Mouse (Mus musculus): ENCODE measurements around the gene Foxn1. TPM values are rescaled to one million over a fixed set of nuclear protein-coding genes. Genes with fewer than 3 reads are reported as not detected.

Gene Foxn1
- polyA plus RNA-seq, 1 experiment = 0.06 TPM

DNA sequence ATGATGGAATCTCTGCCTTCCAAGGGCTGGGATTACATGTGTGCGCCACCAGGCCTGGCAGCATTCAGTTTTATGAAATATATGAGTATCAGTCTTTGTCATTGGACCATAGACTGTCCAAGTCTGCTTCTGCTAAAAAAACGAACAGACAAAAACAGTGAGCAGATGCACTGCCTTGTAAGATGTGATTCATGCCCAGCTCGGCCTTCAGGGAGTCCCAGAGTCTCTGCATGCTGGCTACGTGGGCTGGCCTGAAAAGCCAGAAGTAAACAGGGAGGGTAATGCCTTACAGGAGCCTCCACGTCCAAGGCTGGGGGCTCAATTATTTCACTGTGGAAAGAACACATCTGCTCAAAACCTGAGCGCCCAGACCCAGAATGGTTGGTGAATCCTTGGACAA is 26.5 kb upstream of the Foxn1 start:
- Histone ChIP-seq H3K27me3 (ENCODE audit: control insufficient read depth, insufficient read depth, low read length) (no peaks in the 10 kb centered on the region), H3K36me3 (ENCODE audit: control insufficient read depth, insufficient read depth, low read length) (peaks cover 38% of the 10 kb centered on the region), H3K4me1 (ENCODE audit: control insufficient read depth, insufficient read depth, insufficient read length, low read length) (peaks cover 41% of the 10 kb centered on the region), H3K4me3 (ENCODE audit: low read depth, low read length) (no peak overlapping the region), H3K27ac (ENCODE audit: insufficient read depth, low read depth, low read length) (no peak overlapping the region)
- TF ChIP-seq CTCF (IDR thresholded peaks at IDR 0.05; ENCODE audit: extremely low read depth, insufficient read length, insufficient replicate concordance, low read depth, low read length) = no peak
- TF ChIP-seq POLR2A (IDR thresholded peaks at IDR 0.05; ENCODE audit: low read depth, low read length) = no peak
- 77% methylated on average over 6 of the region's 6 CpGs for WGBS

DNA sequence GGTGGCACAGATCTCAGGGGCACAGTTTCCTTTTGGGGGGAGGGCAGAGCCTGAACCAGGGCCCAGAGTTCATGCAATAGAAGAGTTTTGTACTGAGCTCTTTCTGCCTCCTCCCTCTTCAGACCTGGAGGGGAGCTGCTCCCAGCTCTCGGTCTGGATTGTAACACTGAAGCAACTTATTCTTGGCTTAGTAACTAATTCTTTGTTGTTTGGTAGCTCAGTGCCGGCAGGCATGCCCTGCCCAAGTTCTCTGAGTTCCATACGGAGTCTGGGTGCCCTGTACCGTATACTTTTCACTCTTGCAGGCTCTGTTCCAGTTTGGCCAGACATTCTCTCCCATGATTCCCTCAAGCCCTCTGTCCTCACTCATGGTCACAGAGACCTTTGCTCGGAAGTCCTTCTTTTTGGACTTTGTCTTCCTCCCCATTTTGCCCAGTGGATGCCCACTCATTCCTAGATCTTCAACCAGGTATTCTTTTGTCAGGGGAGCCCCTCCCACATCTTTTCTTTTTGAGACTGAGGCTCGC is 26.0 kb upstream of the Foxn1 start:
- peaks cover 39% of the 10 kb centered on the region for H3K36me3 ChIP-seq (ENCODE audit: control insufficient read depth, insufficient read depth, low read length)
- H3K4me1 ChIP-seq (ENCODE audit: control insufficient read depth, insufficient read depth, insufficient read length, low read length) = peaks cover 42% of the 10 kb centered on the region
- no peak overlapping the region; the same call in 1 of the 2 replicates for H3K27ac ChIP-seq (ENCODE audit: insufficient read depth, low read depth, low read length)
- 69% methylated on average over 6 of the region's 6 CpGs for WGBS
- H3K27me3 ChIP-seq (ENCODE audit: control insufficient read depth, insufficient read depth, low read length) = no peaks in the 10 kb centered on the region
- TF ChIP-seq CTCF (IDR thresholded peaks at IDR 0.05; ENCODE audit: extremely low read depth, insufficient read length, insufficient replicate concordance, low read depth, low read length) (no peak), POLR2A (IDR thresholded peaks at IDR 0.05; ENCODE audit: low read depth, low read length) (no peak)
- H3K4me3 ChIP-seq (ENCODE audit: low read depth, low read length) = no peak overlapping the region

DNA sequence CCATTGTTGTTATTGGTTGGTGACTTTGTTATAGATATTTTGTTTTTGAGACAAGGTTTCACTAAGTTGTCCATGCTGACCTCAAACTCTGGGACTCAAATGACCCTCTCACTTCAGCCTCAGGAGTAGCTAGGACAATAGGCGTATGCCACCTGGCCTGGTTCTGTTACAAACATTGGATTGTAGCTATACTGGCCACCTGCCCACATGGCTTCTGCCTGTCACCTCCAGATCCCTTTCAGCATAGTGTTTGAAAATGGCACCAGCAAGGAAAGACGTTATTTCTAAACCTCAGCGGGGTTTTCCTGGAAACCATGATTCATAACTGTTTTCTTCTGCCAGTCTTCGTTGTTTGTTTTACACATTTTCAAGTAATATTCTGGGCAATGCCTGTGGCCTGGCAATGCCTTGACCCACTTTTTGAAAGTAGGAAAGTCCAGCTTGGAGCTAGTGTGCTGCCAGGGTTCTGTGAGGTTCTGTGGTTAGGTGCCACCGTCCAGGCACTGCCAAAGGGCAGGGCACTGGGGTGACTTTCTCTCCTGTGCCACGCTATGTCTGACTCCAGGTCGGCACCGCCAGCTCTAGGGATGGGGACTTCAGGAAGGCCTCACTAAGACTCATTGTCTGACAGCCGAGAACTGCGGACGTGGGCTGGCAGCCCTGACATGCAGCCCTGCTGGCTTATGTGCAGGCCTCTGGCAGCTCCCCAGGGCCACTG is 25.4 kb upstream of the Foxn1 start:
- 79% methylated on average over 11 of the region's 11 CpGs for WGBS
- Histone ChIP-seq H3K27ac (ENCODE audit: insufficient read depth, low read depth, low read length) (peak overlapping the region; percentile 4; the same call in 1 of the 2 replicates), H3K36me3 (ENCODE audit: control insufficient read depth, insufficient read depth, low read length) (peaks cover 36% of the 10 kb centered on the region), H3K27me3 (ENCODE audit: control insufficient read depth, insufficient read depth, low read length) (no peaks in the 10 kb centered on the region), H3K4me1 (ENCODE audit: control insufficient read depth, insufficient read depth, insufficient read length, low read length) (peaks cover 41% of the 10 kb centered on the region), H3K4me3 (ENCODE audit: low read depth, low read length) (no peak overlapping the region)
- TF ChIP-seq CTCF (IDR thresholded peaks at IDR 0.05; ENCODE audit: extremely low read depth, insufficient read length, insufficient replicate concordance, low read depth, low read length) (no peak), POLR2A (IDR thresholded peaks at IDR 0.05; ENCODE audit: low read depth, low read length) (no peak)

GRCm38 (mm10) chr11:78408256-78409240 is 22.2 kb upstream of the Foxn1 start:
- H3K4me3 ChIP-seq (ENCODE audit: low read depth, low read length) = no peak overlapping the region
- peak overlapping the region; percentile 75 for H3K27ac ChIP-seq (ENCODE audit: insufficient read depth, low read depth, low read length)
- 48% methylated on average over 9 of the region's 9 CpGs for WGBS
- no peaks in the 10 kb centered on the region for H3K27me3 ChIP-seq (ENCODE audit: control insufficient read depth, insufficient read depth, low read length)
- peaks cover 48% of the 10 kb centered on the region for H3K36me3 ChIP-seq (ENCODE audit: control insufficient read depth, insufficient read depth, low read length)
- H3K4me1 ChIP-seq (ENCODE audit: control insufficient read depth, insufficient read depth, insufficient read length, low read length) = peaks cover 41% of the 10 kb centered on the region
- TF ChIP-seq POLR2A (IDR thresholded peaks at IDR 0.05; ENCODE audit: low read depth, low read length) (no peak), CTCF (IDR thresholded peaks at IDR 0.05; ENCODE audit: extremely low read depth, insufficient read length, insufficient replicate concordance, low read depth, low read length) (no peak)

GRCm38 (mm10) chr11:78402062-78402461 is 15.7 kb upstream of the Foxn1 start:
- TF ChIP-seq CTCF (IDR thresholded peaks at IDR 0.05; ENCODE audit: extremely low read depth, insufficient read length, insufficient replicate concordance, low read depth, low read length) (no peak), POLR2A (IDR thresholded peaks at IDR 0.05; ENCODE audit: low read depth, low read length) (no peak)
- Histone ChIP-seq H3K4me1 (ENCODE audit: control insufficient read depth, insufficient read depth, insufficient read length, low read length) (peaks cover 36% of the 10 kb centered on the region), H3K36me3 (ENCODE audit: control insufficient read depth, insufficient read depth, low read length) (peaks cover 71% of the 10 kb centered on the region), H3K4me3 (ENCODE audit: low read depth, low read length) (no peak overlapping the region), H3K27ac (ENCODE audit: insufficient read depth, low read depth, low read length) (peak overlapping the region; percentile 82), H3K27me3 (ENCODE audit: control insufficient read depth, insufficient read depth, low read length) (no peaks in the 10 kb centered on the region)
- WGBS = 29% methylated on average over 6 of the region's 6 CpGs

DNA sequence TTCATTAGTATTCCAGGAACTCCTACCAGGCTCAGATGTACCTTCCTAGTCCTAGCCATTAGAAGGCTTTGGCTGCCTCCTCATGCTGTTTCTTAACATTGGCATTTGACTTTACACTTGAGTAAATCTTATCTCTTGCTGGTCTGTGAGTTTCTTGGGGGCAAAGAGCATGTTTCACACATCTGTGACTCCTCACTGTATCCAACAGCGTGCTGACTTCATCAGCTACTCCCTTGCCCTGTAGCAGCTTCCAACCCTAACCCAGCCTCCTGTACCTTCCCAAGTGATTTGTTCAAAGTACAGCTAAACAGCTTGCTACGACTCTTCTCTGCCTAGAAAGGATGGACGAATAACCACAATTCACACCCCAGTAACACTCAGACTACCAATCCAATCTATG is 15.1 kb upstream of the Foxn1 start:
- WGBS = 14% methylated on average over 3 of the region's 3 CpGs
- H3K4me1 ChIP-seq (ENCODE audit: control insufficient read depth, insufficient read depth, insufficient read length, low read length) = peaks cover 33% of the 10 kb centered on the region
- peak overlapping the region; percentile 83 for H3K27ac ChIP-seq (ENCODE audit: insufficient read depth, low read depth, low read length)
- H3K27me3 ChIP-seq (ENCODE audit: control insufficient read depth, insufficient read depth, low read length) = no peaks in the 10 kb centered on the region
- no peak overlapping the region for H3K4me3 ChIP-seq (ENCODE audit: low read depth, low read length)
- TF ChIP-seq POLR2A (IDR thresholded peaks at IDR 0.05; ENCODE audit: low read depth, low read length) = no peak
- TF ChIP-seq CTCF (IDR thresholded peaks at IDR 0.05; ENCODE audit: extremely low read depth, insufficient read length, insufficient replicate concordance, low read depth, low read length) = no peak
- H3K36me3 ChIP-seq (ENCODE audit: control insufficient read depth, insufficient read depth, low read length) = peaks cover 70% of the 10 kb centered on the region
